Mouse (Mus musculus): ENCODE measurements at regions not wholly inside any gene's neighbourhood (a gene's known extent, or its start where the extent isn't known, plus 50 kb on each side); places are given as distances from the start of the nearest gene placed in this dataset.

DNA sequence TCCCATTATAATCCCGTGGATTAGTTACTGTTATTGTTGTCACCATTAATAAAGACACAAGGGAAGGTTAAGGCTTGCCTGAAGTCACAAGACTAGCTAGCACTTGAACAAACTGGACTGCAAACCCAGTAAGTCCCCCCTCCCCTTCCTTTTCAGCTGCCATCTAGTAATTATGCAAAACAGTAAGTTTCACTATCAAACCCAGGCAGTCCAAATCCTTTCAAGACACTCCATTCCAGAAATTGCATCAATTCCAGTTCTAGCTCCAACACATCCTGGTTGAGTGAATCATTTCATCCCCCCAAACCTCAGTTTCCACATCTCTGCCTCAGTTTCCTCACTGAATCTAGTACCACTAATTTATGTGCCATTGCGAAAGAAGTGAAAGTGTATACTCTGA lies 129.7 kb upstream of the Plxnc1 start:
- TF ChIP-seq POLR2A (IDR thresholded peaks at IDR 0.05; ENCODE audit: low read depth, low read length): no peak
- TF ChIP-seq CTCF (IDR thresholded peaks at IDR 0.05; ENCODE audit: extremely low read depth, insufficient read depth, insufficient read length, insufficient replicate concordance): no peak
